Mouse (Mus musculus) thymus, adult 2 months (tissue): Measurements from ENCODE around the gene Bcdin3d. TPM values are rescaled to one million over a fixed set of nuclear protein-coding genes. Genes with fewer than 3 reads are reported as not detected.

Source experiments
- DNase-seq: peaks from one replicate; pipeline ENCODE4 v3.0.0; 2021
- H3K27ac ChIP-seq: fragments of 200-500 bp; 2 replicates; pipeline ENCODE4 v1.5.1; 2012; ENCODE audit warnings: low read length, control low read depth; ENCODE audit not compliant: control insufficient read depth, insufficient read depth
- H3K27me3 ChIP-seq: fragments of 200-500 bp; 2 replicates; pipeline ENCODE4 v1.6.1; 2012; ENCODE audit warnings: mild to moderate bottlenecking, low read length, moderate library complexity, mixed read lengths; ENCODE audit not compliant: control insufficient read depth, insufficient read depth
- H3K36me3 ChIP-seq: fragments of 200-500 bp; 2 replicates; pipeline ENCODE4 v1.6.1; 2012; ENCODE audit warnings: mild to moderate bottlenecking, low read length, moderate library complexity; ENCODE audit not compliant: control insufficient read depth, insufficient read depth
- H3K4me1 ChIP-seq: fragments of 200-500 bp; replicated peaks from 2 replicates; pipeline ENCODE4 v1.6.1; 2012; ENCODE audit warnings: low read length; ENCODE audit not compliant: control insufficient read depth, insufficient read depth
- H3K4me3 ChIP-seq: fragments of 200-500 bp; 2 replicates; pipeline ENCODE4 v1.5.1; 2012; ENCODE audit warnings: mild to moderate bottlenecking, low read length, control low read depth, moderate library complexity; ENCODE audit not compliant: control insufficient read depth, insufficient read depth
- CTCF ChIP-seq: fragments of 200-500 bp; IDR thresholded peaks from 2 replicates; pipeline ENCODE4 v1.5.1; 2012; ENCODE audit warnings: mild to moderate bottlenecking, control low read depth, low read length, moderate library complexity, borderline replicate concordance; ENCODE audit not compliant: control insufficient read depth, poor library complexity, insufficient read depth; ENCODE audit errors: extremely low read depth
- POLR2A ChIP-seq: fragments of 200-500 bp; IDR thresholded peaks from 2 replicates; pipeline ENCODE4 v1.6.1; 2012; ENCODE audit warnings: mild to moderate bottlenecking, low read length, control low read depth, moderate library complexity; ENCODE audit not compliant: control insufficient read depth, poor library complexity, insufficient read depth; ENCODE audit errors: extremely low read depth
- WGBS: fragments of 180-500 bp; shearing (Covaris S2); methylation state at CpG from one replicate; pipeline ENCODE4 v1.1.7; 2018; 5-methylcytosine and 5-hydroxymethylcytosine counted together
- polyA plus RNA-seq: library from polyadenylated mRNA; depleted of rRNA; stranded (reverse); fragments of >200 nt; gene quantifications from 2 replicates; pipeline ENCODE4 v1.2.3, GENCODE M21; 2012

The Bcdin3d gene
- polyA plus RNA-seq, 1 experiment = 12.4 TPM

- WGBS = 43% methylated on average over 3 of the region's 3 CpGs
- H3K4me1 ChIP-seq = peaks cover 11% of the 10 kb centered on the region; the same call in 1 of the 2 replicates
- TF ChIP-seq POLR2A (no peak), CTCF (no peak)
- H3K27ac ChIP-seq = no peak overlapping the region
- no peaks in the 10 kb centered on the region for H3K27me3 ChIP-seq
- H3K4me3 ChIP-seq = no peak overlapping the region
- no peaks in the 10 kb centered on the region for H3K36me3 ChIP-seq
- DNase-seq = peak; percentile 73
These were observed 5.5 kb downstream of the Bcdin3d start for GRCm38 (mm10) chr15:99469067-99469466.

DNA sequence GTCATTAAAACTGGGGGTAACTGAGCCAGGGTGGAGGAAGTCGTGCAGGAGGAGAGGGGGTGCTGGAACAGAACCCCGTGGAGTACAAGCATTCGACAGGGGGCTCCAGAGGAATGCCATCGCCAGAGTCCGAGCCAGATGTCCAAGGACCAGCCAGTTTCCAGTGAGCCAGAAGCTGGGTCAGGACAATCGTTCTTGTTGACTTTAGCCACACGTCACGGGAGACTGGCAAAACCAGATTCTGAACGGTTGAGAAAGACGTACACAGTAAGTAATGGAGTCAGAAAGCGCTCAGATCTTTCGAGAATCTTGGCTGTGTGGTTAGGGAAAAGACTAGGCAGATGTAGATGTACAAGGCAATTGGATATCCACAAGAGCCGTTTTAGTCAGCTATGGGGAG, 11.3 kb downstream of the Bcdin3d start:
- DNase-seq = no peak
- no peak overlapping the region for H3K4me3 ChIP-seq
- no peaks in the 10 kb centered on the region for H3K27me3 ChIP-seq
- H3K4me1 ChIP-seq = peaks cover under 1% of the 10 kb centered on the region
- no peak for TF ChIP-seq CTCF
- TF ChIP-seq POLR2A = no peak
- 92% methylated on average over 13 of the region's 13 CpGs for WGBS
- no peak overlapping the region for H3K27ac ChIP-seq
- H3K36me3 ChIP-seq = no peaks in the 10 kb centered on the region

GRCm38 (mm10) chr15:99457606-99458401, 16.7 kb downstream of the Bcdin3d start, which contains the start of gene Nckap5l:
Gene Nckap5l, minus strand, starts transcription at chr15:99457748.
- Histone ChIP-seq H3K36me3 (no peaks in the 10 kb centered on the region), H3K4me1 (peaks cover 26% of the 10 kb centered on the region), H3K27me3 (no peaks in the 10 kb centered on the region), H3K27ac (peak within 1 kb of the TSS; percentile 63), H3K4me3 (peak within 1 kb of the TSS; percentile 70)
- TF ChIP-seq CTCF = no peak
- TF ChIP-seq POLR2A = peak; percentile 65; the same call in 1 of the 2 replicates
- under 1% methylated on average over 45 of the region's 45 CpGs for WGBS
- peak; percentile 92 for DNase-seq

DNA sequence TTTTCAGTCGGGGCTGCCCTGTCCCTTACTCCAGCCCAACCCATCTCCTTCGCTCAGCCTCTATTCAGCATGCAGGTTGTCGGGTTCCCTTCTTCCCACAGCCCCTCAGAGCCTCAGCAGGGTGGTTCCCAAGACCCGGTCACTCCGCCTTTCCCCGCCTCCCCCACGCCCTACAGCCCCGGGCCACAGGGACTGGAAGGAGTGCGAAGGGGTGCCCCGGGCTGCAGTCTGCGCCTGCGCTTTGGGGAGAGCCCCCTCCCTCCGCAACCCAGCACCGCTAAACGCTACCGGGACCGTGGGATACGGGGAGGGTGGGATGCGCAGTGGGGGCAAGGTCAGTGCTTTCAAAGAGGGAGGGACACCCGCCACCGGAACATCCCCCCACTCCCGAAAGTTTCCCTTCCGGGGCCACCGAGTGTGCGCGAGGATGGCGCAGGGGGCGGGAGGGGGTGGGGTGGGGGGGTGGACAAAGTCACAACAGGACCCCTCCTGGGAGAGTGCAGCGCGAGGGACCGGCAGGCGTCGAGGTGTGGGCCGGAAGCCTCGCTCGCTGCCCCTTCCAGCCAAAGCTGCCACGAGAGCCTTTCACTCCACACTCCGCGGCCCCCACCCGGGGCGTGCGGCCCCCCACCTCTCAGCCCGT, 17.4 kb downstream of the Bcdin3d start:
- WGBS = 1% methylated on average over 36 of the region's 43 CpGs
- TF ChIP-seq CTCF (no peak), POLR2A (no peak)
- H3K4me1 ChIP-seq = peaks cover 26% of the 10 kb centered on the region
- H3K27me3 ChIP-seq = no peaks in the 10 kb centered on the region
- DNase-seq = peak; percentile 67
- no peaks in the 10 kb centered on the region for H3K36me3 ChIP-seq
- no peak overlapping the region; the same call in 1 of the 2 replicates for H3K27ac ChIP-seq
- H3K4me3 ChIP-seq = peak overlapping the region; percentile 70

DNA sequence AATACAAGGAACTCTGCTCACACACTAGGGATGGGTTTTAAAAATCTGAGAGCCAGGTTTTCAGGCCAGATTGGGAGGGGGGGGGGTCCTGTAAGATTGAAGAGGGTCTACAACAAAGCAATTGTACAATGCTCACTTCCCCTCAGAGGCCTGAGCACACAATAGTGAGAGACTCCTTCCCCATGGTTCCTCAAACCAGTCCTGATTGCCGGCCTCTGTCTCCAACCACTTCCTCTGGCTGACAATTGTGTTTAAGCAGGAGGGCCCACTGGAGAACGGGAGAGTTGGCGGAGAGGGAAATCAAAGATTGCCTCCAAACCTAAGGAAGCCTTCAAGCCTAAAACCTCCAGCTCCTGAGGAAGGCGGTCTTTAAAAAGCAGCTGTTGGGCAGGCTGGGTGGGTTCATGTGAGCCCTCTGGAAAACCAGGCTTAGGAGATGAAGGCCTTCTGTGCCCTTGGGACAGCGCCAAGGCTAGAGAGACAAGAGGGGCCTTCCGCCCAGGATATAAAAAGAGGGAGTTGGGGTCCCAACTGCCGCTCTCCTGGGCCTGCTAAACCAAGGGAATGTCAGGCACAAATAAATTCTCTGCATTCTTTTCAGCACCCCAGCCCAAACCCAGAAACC, 18.1 kb downstream of the Bcdin3d start:
- no peaks in the 10 kb centered on the region for H3K27me3 ChIP-seq
- H3K27ac ChIP-seq = no peak overlapping the region
- H3K4me1 ChIP-seq = peaks cover 26% of the 10 kb centered on the region
- no peak for TF ChIP-seq POLR2A
- TF ChIP-seq CTCF = no peak
- no peak for DNase-seq
- WGBS = 49% methylated on average over 7 of the region's 7 CpGs
- no peaks in the 10 kb centered on the region for H3K36me3 ChIP-seq
- peak overlapping the region; percentile 70 for H3K4me3 ChIP-seq

- 93% methylated on average over 3 of the region's 3 CpGs for WGBS
- no peak for TF ChIP-seq CTCF
- no peak for TF ChIP-seq POLR2A
- Histone ChIP-seq H3K27me3 (no peaks in the 10 kb centered on the region), H3K36me3 (no peaks in the 10 kb centered on the region), H3K4me3 (no peak overlapping the region), H3K27ac (no peak overlapping the region), H3K4me1 (peaks cover 26% of the 10 kb centered on the region)
- DNase-seq = no peak
These were observed 19.1 kb downstream of the Bcdin3d start for GRCm38 (mm10) chr15:99455415-99455814.
